Mouse (Mus musculus): ENCODE results near the gene Cdh20.

DNA sequence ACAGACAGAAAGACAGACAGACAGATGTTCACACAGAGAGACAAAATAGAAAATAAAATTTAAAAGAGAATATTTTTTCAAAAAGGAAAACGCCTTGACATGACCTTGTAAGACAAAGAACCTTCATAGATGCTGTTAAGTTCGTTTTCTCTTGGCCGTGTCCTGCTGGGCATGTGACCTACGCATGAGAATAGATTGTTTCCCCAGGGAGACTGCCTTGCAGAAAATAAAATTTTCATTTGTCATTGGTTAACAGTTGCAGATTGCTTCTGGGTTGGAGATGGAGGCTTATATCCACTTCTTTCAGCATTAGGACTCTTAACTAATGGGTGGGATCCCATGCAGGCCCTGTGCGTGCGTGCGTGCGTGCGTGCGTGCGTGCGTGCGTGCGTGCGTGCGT, 219.2 kb downstream of the Cdh20 start:
- TF ChIP-seq CTCF (IDR thresholded peaks at IDR 0.05; ENCODE audit: low read depth) (no peak), EP300 (IDR thresholded peaks at IDR 0.05; ENCODE audit: low read depth) (no peak)
